Mouse (Mus musculus): ENCODE data around the gene Gm20388. TPM values are rescaled to one million over a fixed set of nuclear protein-coding genes. Genes with fewer than 3 reads are reported as not detected.

Gm20388 gene
- polyA plus RNA-seq, 1 experiment = 0.36 TPM

GRCm38 (mm10) chr8:122433269-122433905 lies 2522.7 kb downstream of the Gm20388 start:
- H3K27me3 ChIP-seq (ENCODE audit: control insufficient read depth) = peaks cover 20% of the 10 kb centered on the region
- no peak overlapping the region for H3K4me3 ChIP-seq (replicated peaks)
- no peak for TF ChIP-seq GATA1 (IDR thresholded peaks at IDR 0.05; ENCODE audit: low read length)
- TF ChIP-seq TAL1 (IDR thresholded peaks at IDR 0.05; ENCODE audit: low read length) = no peak
- peaks cover 5% of the 10 kb centered on the region for H3K9me3 ChIP-seq (ENCODE audit: control insufficient read depth, low read length)
- peaks cover 28% of the 10 kb centered on the region for H3K36me3 ChIP-seq (ENCODE audit: control insufficient read depth)
- peaks cover 24% of the 10 kb centered on the region for H3K4me1 ChIP-seq (ENCODE audit: control insufficient read depth)

GRCm38 (mm10) chr8:122435375-122435774 lies 2524.7 kb downstream of the Gm20388 start:
- TF ChIP-seq GATA1 (IDR thresholded peaks at IDR 0.05; ENCODE audit: low read length) (no peak), TAL1 (IDR thresholded peaks at IDR 0.05; ENCODE audit: low read length) (no peak)
- peaks cover 28% of the 10 kb centered on the region for H3K4me1 ChIP-seq (ENCODE audit: control insufficient read depth)
- H3K9me3 ChIP-seq (ENCODE audit: control insufficient read depth, low read length) = peaks cover 9% of the 10 kb centered on the region
- peaks cover 20% of the 10 kb centered on the region for H3K27me3 ChIP-seq (ENCODE audit: control insufficient read depth)
- H3K4me3 ChIP-seq (replicated peaks) = no peak overlapping the region
- H3K36me3 ChIP-seq (ENCODE audit: control insufficient read depth) = peaks cover 43% of the 10 kb centered on the region

GRCm38 (mm10) chr8:122436146-122436545 lies 2525.5 kb downstream of the Gm20388 start:
- Histone ChIP-seq H3K4me1 (ENCODE audit: control insufficient read depth) (peaks cover 28% of the 10 kb centered on the region), H3K4me3 (replicated peaks) (no peak overlapping the region), H3K27me3 (ENCODE audit: control insufficient read depth) (peaks cover 20% of the 10 kb centered on the region), H3K9me3 (ENCODE audit: control insufficient read depth, low read length) (peaks cover 9% of the 10 kb centered on the region), H3K36me3 (ENCODE audit: control insufficient read depth) (peaks cover 43% of the 10 kb centered on the region)
- TF ChIP-seq TAL1 (IDR thresholded peaks at IDR 0.05; ENCODE audit: low read length) (no peak), GATA1 (IDR thresholded peaks at IDR 0.05; ENCODE audit: low read length) (no peak)

- Histone ChIP-seq H3K4me1 (ENCODE audit: control insufficient read depth) (peaks cover 28% of the 10 kb centered on the region), H3K36me3 (ENCODE audit: control insufficient read depth) (peaks cover 43% of the 10 kb centered on the region), H3K27me3 (ENCODE audit: control insufficient read depth) (peaks cover 18% of the 10 kb centered on the region), H3K9me3 (ENCODE audit: control insufficient read depth, low read length) (peaks cover 9% of the 10 kb centered on the region), H3K4me3 (replicated peaks) (no peak overlapping the region)
- TF ChIP-seq GATA1 (IDR thresholded peaks at IDR 0.05; ENCODE audit: low read length) = no peak
- TF ChIP-seq TAL1 (IDR thresholded peaks at IDR 0.05; ENCODE audit: low read length) = no peak
Observed at GRCm38 (mm10) chr8:122436586-122437125, 2526.0 kb downstream of the Gm20388 start.

- peaks cover 23% of the 10 kb centered on the region for H3K4me1 ChIP-seq (ENCODE audit: control insufficient read depth)
- peaks cover 9% of the 10 kb centered on the region for H3K9me3 ChIP-seq (ENCODE audit: control insufficient read depth, low read length)
- peaks cover 43% of the 10 kb centered on the region for H3K36me3 ChIP-seq (ENCODE audit: control insufficient read depth)
- TF ChIP-seq TAL1 (IDR thresholded peaks at IDR 0.05; ENCODE audit: low read length) (no peak), GATA1 (IDR thresholded peaks at IDR 0.05; ENCODE audit: low read length) (no peak)
- H3K27me3 ChIP-seq (ENCODE audit: control insufficient read depth) = peaks cover 7% of the 10 kb centered on the region
- no peak overlapping the region for H3K4me3 ChIP-seq (replicated peaks)
Observed at GRCm38 (mm10) chr8:122437708-122438331, 2527.2 kb downstream of the Gm20388 start.

- H3K36me3 ChIP-seq (ENCODE audit: control insufficient read depth) = peaks cover 38% of the 10 kb centered on the region
Observed at GRCm38 (mm10) chr8:122439336-122439735, 2528.7 kb downstream of the Gm20388 start.

GRCm38 (mm10) chr8:122441326-122441725 lies 2530.7 kb downstream of the Gm20388 start:
- Histone ChIP-seq H3K4me1 (ENCODE audit: control insufficient read depth) (peaks cover 38% of the 10 kb centered on the region), H3K27me3 (ENCODE audit: control insufficient read depth) (peaks cover 2% of the 10 kb centered on the region; the same call in 1 of the 2 replicates), H3K4me3 (replicated peaks) (no peak overlapping the region), H3K9me3 (ENCODE audit: control insufficient read depth, low read length) (peaks cover 4% of the 10 kb centered on the region), H3K36me3 (ENCODE audit: control insufficient read depth) (peaks cover 30% of the 10 kb centered on the region)
- TF ChIP-seq GATA1 (IDR thresholded peaks at IDR 0.05; ENCODE audit: low read length) (no peak), TAL1 (IDR thresholded peaks at IDR 0.05; ENCODE audit: low read length) (no peak)

More at GRCm38 (mm10) chr8:122439336-122439735, 2528.7 kb downstream of the Gm20388 start:
- Histone ChIP-seq H3K27me3 (ENCODE audit: control insufficient read depth) (0 out of 2 replicates have a peak, but pooled peaks cover 2% of the 10 kb centered on the region), H3K4me3 (replicated peaks) (no peak overlapping the region), H3K4me1 (ENCODE audit: control insufficient read depth) (peaks cover 26% of the 10 kb centered on the region), H3K9me3 (ENCODE audit: control insufficient read depth, low read length) (peaks cover 9% of the 10 kb centered on the region)
- TF ChIP-seq GATA1 (IDR thresholded peaks at IDR 0.05; ENCODE audit: low read length) (no peak), TAL1 (IDR thresholded peaks at IDR 0.05; ENCODE audit: low read length) (no peak)

GRCm38 (mm10) chr8:122442356-122442755 lies 2531.7 kb downstream of the Gm20388 start:
- Histone ChIP-seq H3K9me3 (ENCODE audit: control insufficient read depth, low read length) (peaks cover 4% of the 10 kb centered on the region), H3K4me3 (replicated peaks) (peak overlapping the region; percentile 71), H3K27me3 (ENCODE audit: control insufficient read depth) (peaks cover 7% of the 10 kb centered on the region), H3K36me3 (ENCODE audit: control insufficient read depth) (peaks cover 22% of the 10 kb centered on the region), H3K4me1 (ENCODE audit: control insufficient read depth) (peaks cover 36% of the 10 kb centered on the region)
- TF ChIP-seq TAL1 (IDR thresholded peaks at IDR 0.05; ENCODE audit: low read length) = no peak
- no peak for TF ChIP-seq GATA1 (IDR thresholded peaks at IDR 0.05; ENCODE audit: low read length)

GRCm38 (mm10) chr8:122442781-122443180 lies 2532.1 kb downstream of the Gm20388 start:
- TF ChIP-seq GATA1 (IDR thresholded peaks at IDR 0.05; ENCODE audit: low read length) (no peak), TAL1 (IDR thresholded peaks at IDR 0.05; ENCODE audit: low read length) (no peak)
- Histone ChIP-seq H3K36me3 (ENCODE audit: control insufficient read depth) (peaks cover 19% of the 10 kb centered on the region), H3K4me1 (ENCODE audit: control insufficient read depth) (peaks cover 36% of the 10 kb centered on the region), H3K4me3 (replicated peaks) (peak overlapping the region; percentile 71), H3K27me3 (ENCODE audit: control insufficient read depth) (peaks cover 9% of the 10 kb centered on the region), H3K9me3 (ENCODE audit: control insufficient read depth, low read length) (peaks cover 4% of the 10 kb centered on the region)

All from erythroblast, embryonic 14.5 days (primary cell).